Mouse (Mus musculus) small intestine, adult 2 months (tissue): ENCODE data around the gene Tex22.

Source experiments
- CTCF ChIP-seq: fragments of 200-500 bp; IDR thresholded peaks from 2 replicates; pipeline ENCODE4 v1.5.1; 2012; ENCODE audit warnings: low read depth, mild to moderate bottlenecking, control low read depth, inconsistent platforms, low read length, moderate library complexity, mixed read lengths; ENCODE audit not compliant: insufficient replicate concordance, insufficient read length; ENCODE audit errors: extremely low read depth
- POLR2A ChIP-seq: fragments of 200-500 bp; IDR thresholded peaks from 2 replicates; pipeline ENCODE4 v1.6.1; 2012; ENCODE audit warnings: low read depth, mild to moderate bottlenecking, control low read depth, inconsistent platforms, low read length, moderate library complexity

GRCm38 (mm10) chr12:113097040-113097439 lies 22.7 kb downstream of the Tex22 start:
- TF ChIP-seq POLR2A (no peak), CTCF (no peak)
